Mouse (Mus musculus) liver, embryonic 16.5 days (tissue): ENCODE measurements at regions not wholly inside any gene's neighbourhood (a gene's known extent, or its start where the extent isn't known, plus 50 kb on each side); places are given as distances from the start of the nearest gene placed in this dataset.

Experiments used
- ATAC-seq: fragments of 200-750 bp; cut with Nextera tagmentation; 2 replicates; pipeline ENCODE4 v1.8.0; 2017; ENCODE audit warnings: low read depth, mild to moderate bottlenecking, moderate number of reproducible peaks, moderate library complexity
- H3K27ac ChIP-seq: fragments of 300-500 bp; sonication (generic); 2 replicates; pipeline ENCODE4 v1.5.1; 2014; ENCODE audit warnings: mild to moderate bottlenecking, low read length
- H3K27me3 ChIP-seq: fragments of 300-500 bp; sonication (generic); 2 replicates; pipeline ENCODE4 v1.6.1; 2014; ENCODE audit warnings: low read depth, low read length, mixed read lengths; ENCODE audit not compliant: control insufficient read depth, insufficient read depth
- H3K36me3 ChIP-seq: fragments of 300-500 bp; sonication (generic); 2 replicates; pipeline ENCODE4 v1.6.1; 2014; ENCODE audit warnings: mild to moderate bottlenecking; ENCODE audit not compliant: control insufficient read depth, insufficient read depth
- H3K4me1 ChIP-seq: fragments of 300-500 bp; sonication (generic); 2 replicates; pipeline ENCODE4 v1.6.1; 2014; ENCODE audit warnings: low read depth, low read length, mixed read lengths; ENCODE audit not compliant: control insufficient read depth
- H3K4me2 ChIP-seq: fragments of 300-500 bp; sonication (generic); 2 replicates; pipeline ENCODE4 v1.6.1; 2014; ENCODE audit warnings: low read depth, low read length, mixed read lengths
- H3K4me3 ChIP-seq: fragments of 300-500 bp; sonication (generic); 2 replicates; pipeline ENCODE4 v1.5.1; 2014; ENCODE audit warnings: low read depth, mild to moderate bottlenecking, low read length
- H3K9ac ChIP-seq: fragments of 300-500 bp; sonication (generic); 2 replicates; pipeline ENCODE4 v1.6.1; 2014; ENCODE audit warnings: low read depth, low read length
- H3K9me3 ChIP-seq: fragments of 300-500 bp; sonication (generic); replicated peaks from 2 replicates; pipeline ENCODE4 v1.6.1; 2016; ENCODE audit warnings: low read length; ENCODE audit not compliant: control insufficient read depth
- WGBS: fragments of 180-500 bp; shearing (Covaris S2); extraction: QIAGEN DNeasy Blood & Tissue Kit; methylation state at CpG from one replicate; pipeline ENCODE4 v1.1.7; 2014; ENCODE audit not compliant: insufficient replicate concordance; 5-methylcytosine and 5-hydroxymethylcytosine counted together

DNA sequence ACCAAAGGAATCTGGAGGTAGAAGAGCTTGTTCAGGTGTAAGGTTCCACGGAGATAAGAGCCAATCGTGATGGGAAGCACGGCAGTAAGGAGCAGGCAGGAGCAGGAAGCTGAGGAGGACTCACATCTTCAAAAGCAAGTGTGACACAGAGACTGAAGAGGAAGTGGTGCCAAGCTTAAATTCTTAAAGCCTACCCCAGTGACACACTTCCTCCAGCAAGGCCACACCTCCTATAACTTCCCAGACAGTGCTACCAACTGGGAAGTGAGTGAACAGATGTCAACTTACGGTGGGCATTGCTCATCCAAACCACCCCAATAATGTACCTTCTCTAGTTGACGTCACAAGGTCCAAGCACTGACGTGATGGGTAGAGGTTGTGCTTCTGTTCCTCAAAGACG, 133.0 kb downstream of the Cdh26 start:
- no peak for ATAC-seq
- no peaks in the 10 kb centered on the region for H3K4me1 ChIP-seq
- no peak overlapping the region for H3K4me2 ChIP-seq
- WGBS, result 50% methylated on average over 7 of the region's 7 CpGs
- H3K27me3 ChIP-seq, result no peaks in the 10 kb centered on the region
- H3K9ac ChIP-seq, result no peak overlapping the region
- no peak overlapping the region for H3K27ac ChIP-seq
- no peaks in the 10 kb centered on the region for H3K9me3 ChIP-seq
- no peak overlapping the region for H3K4me3 ChIP-seq
- H3K36me3 ChIP-seq, result no peaks in the 10 kb centered on the region

DNA sequence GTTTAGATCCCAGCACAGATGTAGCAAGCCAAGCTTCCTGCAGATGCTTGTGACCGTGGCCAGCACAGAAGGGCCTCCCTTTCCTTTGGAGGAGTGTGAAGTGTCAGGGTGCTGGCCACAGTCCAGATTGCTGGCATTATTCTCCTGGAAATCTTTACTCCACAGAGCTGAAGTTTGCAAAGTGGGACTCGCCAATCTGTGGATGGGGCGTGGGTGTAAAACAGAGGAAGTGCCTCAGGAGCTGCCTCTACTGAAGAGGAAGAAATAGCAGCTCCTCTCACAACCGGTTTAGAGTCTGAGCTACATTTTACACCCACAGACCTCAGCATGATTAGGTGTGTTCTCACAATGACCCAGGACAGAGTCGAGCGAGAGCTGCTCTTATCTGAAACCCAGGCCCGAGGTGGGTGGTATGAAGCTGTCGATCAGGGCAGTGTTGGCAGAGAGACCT, 135.1 kb downstream of the Cdh26 start:
- H3K27me3 ChIP-seq, result no peaks in the 10 kb centered on the region
- ATAC-seq, result no peak
- 23% methylated on average over 8 of the region's 8 CpGs for WGBS

DNA sequence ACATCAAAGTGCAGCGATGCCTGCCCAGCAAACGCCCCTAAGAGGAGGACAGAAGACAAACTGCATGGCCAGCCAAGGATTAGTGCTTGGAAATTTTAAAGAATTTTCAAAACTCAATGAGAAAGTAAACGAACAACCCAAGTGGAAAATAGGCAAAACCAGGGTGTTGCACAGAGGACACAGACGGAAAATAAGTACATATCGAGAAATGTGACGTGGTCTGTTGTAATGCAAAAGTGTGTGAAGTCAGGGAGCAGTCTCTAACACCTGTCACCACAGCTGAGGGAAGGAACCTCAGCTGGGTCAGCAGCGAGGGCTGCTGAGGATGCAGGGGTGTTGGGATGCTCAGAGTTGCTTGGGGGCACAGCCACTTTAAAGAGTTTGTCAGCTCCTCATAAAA, 137.2 kb downstream of the Cdh26 start:
- no peak for ATAC-seq
- 62% methylated on average over 7 of the region's 7 CpGs for WGBS
- H3K4me1 ChIP-seq, result no peaks in the 10 kb centered on the region

More for the DNA sequence above, 135.1 kb downstream of the Cdh26 start:
- H3K9me3 ChIP-seq, result no peaks in the 10 kb centered on the region
- no peak overlapping the region for H3K4me3 ChIP-seq
- H3K36me3 ChIP-seq, result no peaks in the 10 kb centered on the region
- H3K4me2 ChIP-seq, result no peak overlapping the region
- H3K9ac ChIP-seq, result no peak overlapping the region
- no peak overlapping the region for H3K27ac ChIP-seq
- H3K4me1 ChIP-seq, result no peaks in the 10 kb centered on the region

GRCm38 (mm10) chr2:178572301-178572700, 142.0 kb downstream of the Cdh26 start:
- H3K9me3 ChIP-seq, result no peaks in the 10 kb centered on the region
- no peaks in the 10 kb centered on the region for H3K36me3 ChIP-seq
- ATAC-seq, result no peak
- H3K27ac ChIP-seq, result no peak overlapping the region
- WGBS, result 70% methylated on average over 5 of the region's 5 CpGs
- H3K9ac ChIP-seq, result no peak overlapping the region
- no peaks in the 10 kb centered on the region for H3K4me1 ChIP-seq
- H3K4me3 ChIP-seq, result no peak overlapping the region
- no peak overlapping the region for H3K4me2 ChIP-seq
- no peaks in the 10 kb centered on the region for H3K27me3 ChIP-seq

More for the DNA sequence above, 137.2 kb downstream of the Cdh26 start:
- Histone ChIP-seq H3K4me2 (no peak overlapping the region), H3K4me3 (no peak overlapping the region), H3K27me3 (no peaks in the 10 kb centered on the region), H3K36me3 (no peaks in the 10 kb centered on the region), H3K9ac (no peak overlapping the region), H3K27ac (no peak overlapping the region), H3K9me3 (no peaks in the 10 kb centered on the region)

GRCm38 (mm10) chr2:178574859-178575258, 144.5 kb downstream of the Cdh26 start:
- Histone ChIP-seq H3K27ac (no peak overlapping the region), H3K36me3 (no peaks in the 10 kb centered on the region), H3K4me2 (no peak overlapping the region), H3K9ac (no peak overlapping the region), H3K27me3 (no peaks in the 10 kb centered on the region), H3K4me3 (no peak overlapping the region), H3K4me1 (no peaks in the 10 kb centered on the region), H3K9me3 (no peaks in the 10 kb centered on the region)
- no peak for ATAC-seq
- 21% methylated on average over 4 of the region's 4 CpGs for WGBS

DNA sequence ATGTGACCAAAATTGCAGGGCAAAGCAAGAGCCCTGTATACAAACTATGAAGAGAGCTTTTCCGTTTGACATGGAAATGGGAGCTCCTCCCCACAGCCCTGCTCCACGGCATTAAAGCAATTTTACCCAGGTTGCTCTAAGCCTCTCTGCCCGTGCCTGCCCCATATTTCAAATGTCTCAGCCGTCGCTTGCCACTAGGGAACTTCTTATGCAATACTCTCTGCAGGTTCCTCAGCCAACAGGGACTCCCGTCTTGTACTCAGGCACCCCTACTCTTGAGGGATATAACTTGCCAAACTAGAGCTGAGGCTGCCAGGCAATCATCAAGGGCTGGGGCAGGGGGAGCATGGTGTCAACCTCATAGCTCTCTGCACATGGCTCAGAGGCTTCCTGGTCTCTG, 145.1 kb downstream of the Cdh26 start:
- 38% methylated on average over 6 of the region's 6 CpGs for WGBS
- no peak for ATAC-seq
- no peak overlapping the region for H3K4me2 ChIP-seq

GRCm38 (mm10) chr2:178576067-178576466, 145.7 kb downstream of the Cdh26 start:
- no peaks in the 10 kb centered on the region for H3K4me1 ChIP-seq
- 59% methylated on average over 7 of the region's 7 CpGs for WGBS
- no peak for ATAC-seq

More for the DNA sequence above, 145.1 kb downstream of the Cdh26 start:
- H3K27me3 ChIP-seq, result no peaks in the 10 kb centered on the region
- no peak overlapping the region for H3K9ac ChIP-seq
- no peaks in the 10 kb centered on the region for H3K4me1 ChIP-seq
- H3K4me3 ChIP-seq, result no peak overlapping the region
- no peaks in the 10 kb centered on the region for H3K9me3 ChIP-seq
- H3K27ac ChIP-seq, result no peak overlapping the region
- H3K36me3 ChIP-seq, result no peaks in the 10 kb centered on the region

GRCm38 (mm10) chr2:178579571-178579970, 149.2 kb downstream of the Cdh26 start:
- Histone ChIP-seq H3K27me3 (no peaks in the 10 kb centered on the region), H3K4me3 (no peak overlapping the region), H3K9ac (no peak overlapping the region), H3K27ac (no peak overlapping the region), H3K9me3 (no peaks in the 10 kb centered on the region), H3K36me3 (no peaks in the 10 kb centered on the region), H3K4me2 (no peak overlapping the region), H3K4me1 (no peaks in the 10 kb centered on the region)
- 56% methylated on average over 6 of the region's 6 CpGs for WGBS
- ATAC-seq, result no peak

More at GRCm38 (mm10) chr2:178576067-178576466, 145.7 kb downstream of the Cdh26 start:
- no peak overlapping the region for H3K4me3 ChIP-seq
- H3K9ac ChIP-seq, result no peak overlapping the region
- no peaks in the 10 kb centered on the region for H3K27me3 ChIP-seq
- no peaks in the 10 kb centered on the region for H3K9me3 ChIP-seq
- no peaks in the 10 kb centered on the region for H3K36me3 ChIP-seq
- no peak overlapping the region for H3K27ac ChIP-seq
- no peak overlapping the region for H3K4me2 ChIP-seq

DNA sequence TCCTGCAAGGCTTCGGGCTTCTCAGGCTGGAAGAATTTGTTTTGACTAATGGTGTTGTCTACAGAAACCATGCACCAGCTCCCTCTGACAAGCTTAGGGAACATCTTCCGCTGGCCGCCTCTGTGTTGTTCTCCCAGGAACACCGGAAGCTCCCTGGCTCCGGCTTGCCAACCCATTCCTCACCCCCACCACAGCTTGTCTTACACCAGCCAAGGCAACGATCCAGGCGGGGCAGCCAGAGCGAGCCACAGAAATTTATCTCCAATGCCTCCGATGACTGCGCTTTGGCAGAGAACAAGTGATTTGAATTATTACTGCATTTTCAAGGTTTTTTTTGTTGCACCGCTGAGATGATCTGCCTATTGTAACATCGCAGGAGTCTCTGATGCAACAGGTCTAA, 151.0 kb downstream of the Cdh26 start:
- ATAC-seq, result no peak
- Histone ChIP-seq H3K4me1 (no peaks in the 10 kb centered on the region), H3K27ac (no peak overlapping the region), H3K9me3 (no peaks in the 10 kb centered on the region), H3K27me3 (no peaks in the 10 kb centered on the region), H3K4me3 (no peak overlapping the region), H3K9ac (no peak overlapping the region), H3K36me3 (no peaks in the 10 kb centered on the region), H3K4me2 (no peak overlapping the region)
- 78% methylated on average over 12 of the region's 12 CpGs for WGBS
